Mouse (Mus musculus) left cerebral cortex, adult 2 months (tissue): Measurements from ENCODE around the gene Atp5j2. TPM values are rescaled to one million over a fixed set of nuclear protein-coding genes. Genes with fewer than 3 reads are reported as not detected.
"Not testable (repeated sequence)": the region's sequence is repeated elsewhere in the genome, so short reads cannot be mapped to it uniquely, and the experiment has no call there.

Experiments used
- DNase-seq, 2 experiments: peaks; one replicate each; pipeline ENCODE4 v3.0.0; 2021 to 2022; ENCODE audit warnings: low spot score in 2 of 2, mixed read lengths in 1 of 2; ENCODE audit errors: extremely low spot score in 1 of 2
- H3K27ac ChIP-seq: fragments of 200-600 bp; 2 replicates; pipeline ENCODE4 v1.8.1; 2022
- H3K4me3 ChIP-seq: fragments of 200-600 bp; 2 replicates; pipeline ENCODE4 v1.8.1; 2022
- CTCF ChIP-seq: fragments of 200-600 bp; IDR thresholded peaks from 2 replicates; pipeline ENCODE4 v1.8.1; 2022; ENCODE audit warnings: antibody characterized with exemption, mild to moderate bottlenecking, moderate library complexity
- intact Hi-C: fragments of 180-260 bp; cut with DNase I; formaldehyde crosslinking; loops from one replicate; pipeline ENCODE4 v1.15.1; 2025
- total RNA-seq, 2 experiments: library from RNA; stranded (reverse); gene quantifications; 2 replicates each; pipeline ENCODE4 v1.2.3; 2021

The Atp5j2 gene
- total RNA-seq, 2 experiments from 2014 or later: 217 to 220 TPM

- no peak overlapping the region for H3K27ac ChIP-seq
- no peak for DNase-seq
- no peak overlapping the region for H3K4me3 ChIP-seq
- intact Hi-C loops: no loop called here
- no peak for TF ChIP-seq CTCF
These were observed 25.9 kb upstream of the Atp5j2 start for GRCm38 (mm10) chr5:145217746-145218145.

- intact Hi-C loops: no loop called here
These were observed 22.8 kb upstream of the Atp5j2 start for GRCm38 (mm10) chr5:145214679-145215078.

GRCm38 (mm10) chr5:145213505-145213904 is 21.6 kb upstream of the Atp5j2 start:
- no peak for TF ChIP-seq CTCF
- Histone ChIP-seq H3K27ac (no peak overlapping the region), H3K4me3 (no peak overlapping the region)
- intact Hi-C loops: no loop called here
- no peak for DNase-seq

More at GRCm38 (mm10) chr5:145214679-145215078, 22.8 kb upstream of the Atp5j2 start:
- DNase-seq: no peak
- peak; percentile 50 for TF ChIP-seq CTCF
- H3K27ac ChIP-seq: no peak overlapping the region
- no peak overlapping the region for H3K4me3 ChIP-seq

- intact Hi-C loops: no loop called here
- H3K4me3 ChIP-seq: no peak overlapping the region
- no peak overlapping the region for H3K27ac ChIP-seq
- TF ChIP-seq CTCF: no peak
- DNase-seq: no peak
These were observed 20.4 kb upstream of the Atp5j2 start for GRCm38 (mm10) chr5:145212216-145212615.

- intact Hi-C loops: no loop called here
These were observed 19.5 kb upstream of the Atp5j2 start for GRCm38 (mm10) chr5:145211340-145211739.

GRCm38 (mm10) chr5:145208391-145208790 is 16.5 kb upstream of the Atp5j2 start:
- H3K27ac ChIP-seq, DNase-seq, H3K4me3 ChIP-seq, intact Hi-C loops: not testable (repeated sequence)

More at GRCm38 (mm10) chr5:145211340-145211739, 19.5 kb upstream of the Atp5j2 start:
- no peak for DNase-seq
- TF ChIP-seq CTCF: no peak
- H3K4me3 ChIP-seq: no peak overlapping the region
- H3K27ac ChIP-seq: no peak overlapping the region

- no peak overlapping the region for H3K27ac ChIP-seq
- intact Hi-C loops: no loop called here
- TF ChIP-seq CTCF: no peak
- DNase-seq: no peak
- no peak overlapping the region for H3K4me3 ChIP-seq
These were observed 16.1 kb upstream of the Atp5j2 start for GRCm38 (mm10) chr5:145207954-145208353.

GRCm38 (mm10) chr5:145207385-145207784 is 15.5 kb upstream of the Atp5j2 start:
- intact Hi-C loops: no loop called here
- TF ChIP-seq CTCF: no peak
- no peak overlapping the region for H3K4me3 ChIP-seq
- H3K27ac ChIP-seq: no peak overlapping the region
- DNase-seq: no peak

GRCm38 (mm10) chr5:145205041-145205440 is 13.2 kb upstream of the Atp5j2 start:
- Histone ChIP-seq H3K27ac (no peak overlapping the region; the same call in 1 of the 2 replicates), H3K4me3 (peak overlapping the region; percentile 74)
- intact Hi-C loops: no loop called here
- no peak for DNase-seq
- no peak for TF ChIP-seq CTCF

- Histone ChIP-seq H3K4me3 (peak within 1 kb of the TSS; percentile 74), H3K27ac (peak within 1 kb of the TSS; percentile 98)
- peak; percentile 19 for TF ChIP-seq CTCF
- intact Hi-C loops: loop anchor here (1.0 kb wide), 2 partner anchors 27 to 37 kb away; partner anchors contain the start of genes Cpsf4, Ptcd1 and Zfp655
- peak; percentile 95 to 98 for DNase-seq
These were observed 12.3 kb upstream of the Atp5j2 start, which contains the start of gene Zkscan5 for GRCm38 (mm10) chr5:145203936-145204691. Zkscan5 (plus strand) TSS chr5:145204562.

- Histone ChIP-seq H3K27ac (no peak overlapping the region), H3K4me3 (no peak overlapping the region)
- intact Hi-C loops: no loop called here
- TF ChIP-seq CTCF: no peak
- no peak for DNase-seq
These were observed 10.6 kb upstream of the Atp5j2 start for GRCm38 (mm10) chr5:145202446-145202845.

GRCm38 (mm10) chr5:145201321-145201991 is 9.6 kb upstream of the Atp5j2 start, which contains the start of gene Zkscan14:
Zkscan14 (minus strand) TSS chr5:145201868.
- no peak for TF ChIP-seq CTCF

More at GRCm38 (mm10) chr5:145201321-145201991, 9.6 kb upstream of the Atp5j2 start, which contains the start of gene Zkscan14:
- peak; percentile 67 to 73 for DNase-seq
- peak within 1 kb of the TSS; percentile 88 for H3K27ac ChIP-seq
- H3K4me3 ChIP-seq: peak within 1 kb of the TSS; percentile 80
- intact Hi-C loops: no loop called here
